Mouse (Mus musculus) cerebellum, postnatal 10 days (tissue): Measurements from ENCODE around the gene Stac.

Experiments used
- DNase-seq, 2 experiments: peaks; one replicate each; pipeline ENCODE4 v3.0.0; 2021; ENCODE audit warnings: mixed read lengths in 2 of 2

Gene Stac

DNA sequence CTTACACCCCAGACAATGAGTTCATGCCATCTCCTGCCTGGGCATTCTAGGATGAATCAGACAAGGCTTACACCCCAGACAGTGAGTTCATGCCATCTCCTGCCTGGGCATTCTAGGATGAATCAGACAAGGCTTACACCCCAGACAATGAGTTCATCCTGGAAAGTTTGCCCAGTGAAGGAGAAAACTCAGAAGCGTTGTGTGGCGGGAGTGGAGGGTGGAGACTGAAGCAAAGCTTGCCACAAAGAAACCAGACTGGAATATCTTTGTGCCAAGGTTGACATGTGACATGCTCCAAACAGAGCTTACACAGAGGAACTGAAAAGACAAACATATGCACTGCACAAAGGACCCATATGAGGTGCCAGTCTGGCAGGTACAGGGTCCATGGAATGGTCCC lies 102.6 kb downstream of the Stac start:
- no peak for DNase-seq

DNA sequence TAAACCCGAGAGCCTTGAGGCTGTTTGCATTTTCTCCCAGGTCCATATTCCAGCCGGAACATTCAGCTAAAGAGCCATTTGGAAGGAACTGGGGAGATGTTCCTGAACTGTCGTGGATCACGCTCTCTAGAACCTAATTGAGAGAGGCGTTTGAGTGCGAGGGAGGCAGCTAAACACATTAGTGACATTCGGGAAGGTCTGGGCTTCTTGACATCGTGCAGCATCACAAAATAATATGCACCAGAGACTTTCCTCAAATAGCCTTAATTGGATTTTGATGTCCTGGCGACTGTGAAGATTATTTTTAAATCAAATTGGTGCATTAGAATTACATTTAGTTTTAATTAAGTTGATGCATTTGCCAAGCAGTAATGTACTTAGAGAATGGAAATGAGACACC lies 111.4 kb downstream of the Stac start:
- DNase-seq: no peak

DNA sequence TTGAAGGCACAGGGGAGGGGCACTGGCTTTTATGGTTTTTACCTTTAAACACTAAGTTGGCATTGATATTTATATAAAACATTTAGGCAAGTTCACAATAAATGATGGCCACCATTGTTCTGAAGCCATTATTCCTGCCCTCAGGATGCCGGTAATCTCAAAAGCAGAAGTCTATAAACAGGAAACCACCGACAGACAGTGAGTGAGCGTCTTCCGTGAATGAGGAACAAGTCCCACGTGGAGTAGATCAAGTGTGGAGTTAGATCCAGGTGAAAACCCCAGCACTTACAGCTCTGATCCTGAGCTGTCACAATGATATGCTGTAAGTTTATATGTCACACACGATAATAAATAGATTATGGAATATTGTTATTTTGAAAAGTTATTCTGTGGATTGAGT lies 112.7 kb downstream of the Stac start:
- DNase-seq: no peak

DNA sequence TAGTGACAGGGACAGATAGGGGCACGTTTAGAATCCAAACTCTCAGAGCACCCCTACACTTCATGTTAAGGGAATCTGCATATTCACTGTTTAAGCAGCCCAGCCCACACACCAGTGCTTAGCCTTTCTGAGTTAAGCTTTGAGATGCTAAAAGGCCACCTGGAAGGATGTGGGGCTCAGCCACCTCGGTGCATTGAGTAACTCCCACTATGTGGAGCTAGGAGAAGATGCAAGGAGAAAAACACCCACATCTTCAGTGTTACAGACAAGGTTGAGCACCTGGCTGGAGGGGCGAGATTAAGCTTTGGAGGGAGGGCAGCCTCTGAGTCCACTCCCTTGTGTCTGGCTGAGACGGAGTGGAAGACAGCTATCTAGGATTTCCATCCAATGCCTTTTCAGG lies 114.3 kb downstream of the Stac start:
- DNase-seq: no peak

DNA sequence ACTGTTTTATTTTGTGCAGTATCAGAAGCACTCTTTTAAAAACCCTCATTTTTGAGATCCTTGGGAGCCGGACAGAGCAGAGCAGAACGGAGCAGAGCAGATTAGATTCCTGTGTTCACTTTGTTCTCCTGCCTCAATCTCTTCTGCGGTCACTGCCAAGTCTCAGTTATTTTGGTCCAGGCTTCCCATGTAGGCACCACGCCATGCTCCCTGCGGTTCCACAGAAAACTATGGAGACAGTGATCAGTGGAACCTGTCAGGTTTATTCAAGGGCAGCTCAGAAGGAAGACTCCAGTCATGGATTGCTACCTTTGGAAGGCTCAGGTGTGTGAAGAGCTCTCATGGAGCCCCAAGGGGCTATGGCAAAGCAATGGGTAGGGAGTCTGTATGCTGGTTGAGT lies 116.3 kb downstream of the Stac start:
- DNase-seq: peak; percentile 67 to 76

DNA sequence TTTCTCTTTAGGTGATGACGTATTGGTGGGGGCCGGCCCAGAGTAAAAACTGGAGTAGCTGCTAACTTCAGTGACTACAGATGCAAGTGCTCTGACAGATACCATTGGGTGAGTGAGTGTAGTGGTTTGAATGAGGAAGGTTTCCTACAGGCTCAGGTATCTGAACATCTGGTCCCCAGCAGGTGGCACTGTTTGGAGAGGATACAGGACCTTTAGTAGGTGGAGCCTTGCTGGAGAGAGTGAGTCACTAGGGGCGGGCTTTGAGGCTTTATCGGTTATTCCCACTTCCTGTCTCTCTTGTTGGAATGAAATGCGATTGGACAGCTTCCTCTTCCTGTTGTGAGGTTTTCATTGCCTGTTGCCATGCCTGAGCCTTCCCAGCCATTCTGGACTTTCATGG lies 118.5 kb downstream of the Stac start:
- DNase-seq: peak; percentile 25 to 44

DNA sequence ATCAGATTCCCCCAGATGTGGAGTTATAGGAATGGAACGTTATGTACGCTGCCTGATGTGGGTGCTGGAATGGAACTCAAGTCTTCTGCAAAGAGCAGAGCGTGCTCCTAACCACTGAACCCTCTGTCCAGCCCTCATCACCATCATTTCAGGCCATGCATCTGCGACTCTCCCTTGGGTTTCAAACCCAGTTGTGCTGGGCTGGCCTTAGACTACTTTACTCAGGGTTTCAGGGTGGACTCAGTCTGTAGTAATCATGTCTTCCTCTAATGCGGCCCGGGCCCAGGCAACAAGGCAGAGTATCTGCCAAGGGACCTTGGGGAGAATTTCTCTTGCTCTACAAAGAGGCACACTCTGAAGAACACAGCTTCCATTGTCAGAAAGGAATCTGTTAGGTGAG lies 126.0 kb downstream of the Stac start:
- DNase-seq: no peak

DNA sequence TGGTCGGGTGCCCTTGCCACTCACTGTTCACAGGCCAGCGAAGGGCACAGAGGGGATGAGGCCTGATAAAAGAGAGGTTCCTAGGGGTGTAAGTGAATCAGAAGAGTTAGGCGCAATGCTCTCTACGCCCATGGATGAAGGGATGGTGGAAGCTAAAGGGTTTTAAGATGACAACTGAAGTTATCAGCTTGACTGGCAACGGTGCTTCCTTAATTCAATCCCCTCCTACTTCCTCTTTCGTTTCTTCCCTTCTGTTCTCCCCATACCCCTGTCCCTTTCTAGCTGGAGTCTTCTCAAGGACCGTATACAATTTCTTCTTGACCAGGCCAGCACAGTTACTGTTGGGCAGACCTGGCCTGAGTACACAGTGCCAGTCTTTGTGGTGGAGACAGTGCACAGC lies 126.9 kb downstream of the Stac start:
- no peak for DNase-seq

DNA sequence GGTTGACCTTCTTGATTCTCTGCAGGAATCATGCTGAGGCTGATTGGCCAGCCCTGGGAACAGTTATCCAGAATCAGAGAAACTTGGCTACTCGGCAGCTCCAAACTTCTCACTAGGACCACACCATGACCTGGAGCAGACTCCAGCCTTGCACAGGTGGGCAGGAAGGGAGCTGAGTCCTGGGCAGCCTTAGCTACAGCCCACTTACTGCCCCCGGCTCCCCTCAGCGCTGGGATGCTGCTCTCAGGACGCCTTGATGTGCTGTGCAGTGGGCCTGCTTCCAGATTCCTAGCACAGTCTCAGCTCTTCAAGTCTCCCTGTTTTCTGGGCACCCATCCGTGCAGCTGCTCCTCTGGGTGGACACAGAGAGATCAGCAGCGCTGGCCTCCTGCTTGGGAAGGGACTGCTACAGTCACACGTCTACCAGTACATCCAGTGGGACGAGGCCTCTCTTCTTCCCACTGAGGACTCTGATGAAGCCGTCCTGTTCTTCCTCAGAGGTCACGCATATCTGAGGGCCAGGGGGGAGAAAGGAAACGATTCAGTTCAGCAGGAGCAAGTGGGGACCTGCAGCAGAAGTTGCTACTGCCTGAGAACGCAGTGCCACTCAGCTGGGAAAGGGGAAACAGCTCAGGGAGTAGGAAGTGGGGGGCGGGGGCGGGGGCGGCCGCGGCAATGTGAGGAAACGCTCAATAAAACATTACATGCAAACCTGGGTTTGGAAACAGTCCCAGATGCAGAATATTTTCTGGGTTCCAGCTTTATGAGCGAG lies 127.7 kb downstream of the Stac start:
- peak; percentile 20 to 27 for DNase-seq

DNA sequence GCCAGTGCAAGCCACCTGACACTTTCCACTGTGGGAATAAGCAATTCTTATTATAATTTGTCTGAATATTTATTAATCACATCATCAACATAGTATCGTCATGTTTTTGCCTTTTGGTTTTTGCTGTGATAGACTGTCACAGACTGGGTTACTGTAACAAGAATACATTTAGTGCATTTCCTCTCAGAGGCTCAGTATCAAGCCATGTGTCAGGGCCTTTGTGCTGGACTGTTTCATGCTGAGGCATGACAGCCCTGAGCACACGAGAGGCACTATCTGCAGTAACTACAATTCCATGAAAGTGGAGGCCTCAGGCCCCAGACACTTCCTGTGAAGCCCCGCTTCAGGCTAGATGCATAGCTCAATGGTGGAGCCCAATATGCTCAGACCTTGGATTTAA lies 133.4 kb downstream of the Stac start:
- no peak for DNase-seq

DNA sequence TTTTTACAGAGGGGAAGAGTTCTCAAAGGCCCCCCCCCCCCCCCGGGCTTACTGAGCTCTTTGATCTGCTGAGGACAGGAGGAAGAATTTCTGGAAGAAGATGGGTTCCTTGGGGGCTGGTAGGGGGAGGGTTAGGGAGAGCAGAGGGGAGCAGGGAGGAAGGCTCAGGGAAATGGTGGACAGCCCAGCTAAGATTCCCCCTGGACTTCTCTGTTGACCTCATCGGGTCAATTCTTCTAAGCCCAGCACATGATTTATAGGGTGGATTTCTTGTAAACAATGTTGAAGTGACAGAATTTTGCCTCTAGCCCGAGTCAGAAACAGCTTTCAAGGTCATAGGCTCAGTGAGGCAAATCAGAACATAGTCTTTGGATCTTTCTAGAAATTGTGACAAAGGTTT lies 137.3 kb downstream of the Stac start:
- no peak for DNase-seq

DNA sequence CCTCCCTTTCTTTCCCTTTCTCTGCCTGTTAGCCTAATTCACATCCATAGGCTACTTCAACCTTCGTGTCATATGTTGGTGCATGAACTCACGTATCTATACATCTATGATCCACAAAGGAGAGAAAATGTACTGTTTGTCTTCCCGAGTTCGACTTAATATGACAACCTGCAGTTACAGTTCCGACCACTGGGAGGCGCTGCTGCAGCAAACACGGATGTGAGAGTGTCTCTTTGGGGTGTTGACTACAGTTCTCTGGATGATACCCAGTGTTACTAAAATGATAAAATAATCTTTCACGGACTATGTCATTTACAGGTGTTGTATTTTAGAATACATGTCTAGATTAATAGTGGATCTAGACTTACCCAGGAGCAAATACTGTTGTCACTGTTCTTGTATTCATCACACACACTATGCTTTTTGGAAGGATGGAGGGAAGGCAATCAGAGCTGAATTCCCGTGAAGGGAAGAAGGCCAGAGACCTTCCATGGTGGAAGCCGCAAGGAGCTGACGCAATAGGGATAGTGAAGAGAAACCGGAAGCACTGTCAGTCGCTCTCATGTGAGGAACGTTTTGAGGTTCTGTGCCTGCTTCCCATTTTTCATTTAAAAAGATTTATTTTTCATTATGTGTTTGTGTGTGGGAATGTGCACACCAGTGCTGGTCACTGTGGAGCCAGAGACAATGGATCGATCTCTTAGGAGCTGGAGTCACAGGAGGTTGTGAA lies 138.5 kb downstream of the Stac start:
- DNase-seq: peak; percentile 39 to 62

DNA sequence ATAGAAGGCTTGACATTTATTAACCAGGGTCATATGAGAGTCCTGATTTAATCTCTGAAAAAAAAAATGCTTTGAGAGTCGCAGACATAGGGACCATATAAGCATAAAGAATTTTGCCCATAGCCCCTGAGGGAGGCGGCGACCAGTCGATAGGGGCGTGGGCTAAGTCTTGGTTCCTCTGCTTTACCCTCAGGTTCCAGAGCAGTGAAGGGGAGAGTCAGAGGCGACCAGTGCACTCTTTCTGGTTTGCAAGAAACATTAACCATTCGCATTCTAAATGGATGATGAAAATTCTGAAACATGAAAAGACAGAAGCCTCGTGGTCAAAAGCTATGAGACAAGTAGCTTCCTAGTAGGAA lies 139.2 kb downstream of the Stac start:
- no peak for DNase-seq

DNA sequence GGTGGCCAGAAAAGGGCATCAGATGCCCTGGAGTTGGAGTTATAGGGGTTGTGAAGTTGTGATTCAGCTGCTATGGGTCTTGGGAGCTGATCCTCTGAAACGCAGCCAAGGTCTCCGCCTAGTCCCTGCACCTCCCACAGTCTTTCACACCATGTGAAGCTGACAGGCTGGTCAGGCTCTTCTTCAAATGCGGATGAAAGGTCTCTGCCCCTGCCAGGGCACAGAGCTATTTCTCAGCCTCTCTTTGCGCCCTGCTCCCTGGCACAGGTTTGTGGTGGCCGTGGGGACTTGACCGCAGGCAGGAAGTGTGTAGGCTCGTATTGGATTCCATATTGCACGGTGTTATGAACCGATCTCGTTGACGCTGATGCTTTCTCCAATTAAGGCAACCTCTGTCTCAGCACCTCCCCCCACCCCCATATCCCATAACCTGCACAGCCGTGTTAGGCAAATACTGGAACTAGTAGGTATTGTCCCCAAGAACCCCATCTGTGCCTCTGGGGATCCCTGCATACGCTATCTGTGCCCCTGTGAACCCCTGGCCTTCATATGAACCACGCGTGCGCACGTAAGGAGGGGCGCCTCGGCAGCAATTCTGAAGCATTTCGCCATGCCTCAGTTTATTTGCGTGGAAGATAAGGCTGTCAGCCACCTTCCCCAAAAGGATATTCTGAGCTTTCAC lies 139.7 kb downstream of the Stac start:
- peak in 1 of 2 experiments; percentile 22 for DNase-seq

DNA sequence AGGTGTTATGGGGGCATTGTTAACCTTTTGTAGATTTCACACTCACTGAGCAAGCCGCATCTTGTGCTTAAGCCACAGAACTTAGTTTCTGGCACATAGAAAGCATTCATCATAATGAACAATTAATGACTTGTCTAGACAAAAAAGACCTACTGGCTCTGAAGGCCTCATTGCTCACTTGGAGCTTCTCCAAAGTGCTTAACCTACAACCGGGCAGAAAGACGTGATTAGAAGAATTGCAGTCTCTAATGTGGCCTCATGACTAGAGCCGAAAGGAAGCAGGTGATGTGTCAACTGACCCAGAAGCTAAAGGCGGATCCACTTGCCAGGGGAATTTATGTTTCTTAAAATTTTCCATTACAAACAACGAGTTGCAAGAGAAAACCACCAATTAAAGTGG lies 147.5 kb downstream of the Stac start:
- DNase-seq: no peak

DNA sequence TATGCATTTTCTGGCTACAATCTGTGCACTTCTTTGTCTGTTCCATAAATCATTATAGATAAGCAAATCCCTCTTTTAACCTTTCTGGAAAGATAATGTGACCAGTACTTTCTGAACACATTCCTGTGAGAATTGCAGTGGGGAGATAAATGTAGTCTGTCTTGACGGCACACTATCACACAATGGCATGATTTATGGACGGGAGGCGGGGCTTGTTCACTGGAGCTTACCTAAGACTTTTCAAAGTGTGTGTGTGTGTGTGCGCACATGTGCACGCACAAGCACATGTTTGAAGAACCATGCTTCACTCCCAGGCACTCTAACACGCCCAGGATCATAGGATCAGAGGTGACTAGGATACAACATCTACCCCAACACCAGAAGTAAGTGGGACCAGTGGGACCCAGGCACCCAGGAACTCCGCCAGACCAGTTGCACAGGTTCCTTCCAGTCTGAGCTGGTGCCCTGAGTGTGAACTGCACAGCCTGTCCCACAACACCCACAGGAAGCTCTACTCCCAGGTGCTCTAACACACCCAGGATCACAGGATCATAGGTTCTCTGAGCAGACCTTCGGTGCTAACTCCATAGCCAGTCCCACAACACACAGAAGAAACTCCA lies 154.6 kb downstream of the Stac start:
- DNase-seq: no peak

DNA sequence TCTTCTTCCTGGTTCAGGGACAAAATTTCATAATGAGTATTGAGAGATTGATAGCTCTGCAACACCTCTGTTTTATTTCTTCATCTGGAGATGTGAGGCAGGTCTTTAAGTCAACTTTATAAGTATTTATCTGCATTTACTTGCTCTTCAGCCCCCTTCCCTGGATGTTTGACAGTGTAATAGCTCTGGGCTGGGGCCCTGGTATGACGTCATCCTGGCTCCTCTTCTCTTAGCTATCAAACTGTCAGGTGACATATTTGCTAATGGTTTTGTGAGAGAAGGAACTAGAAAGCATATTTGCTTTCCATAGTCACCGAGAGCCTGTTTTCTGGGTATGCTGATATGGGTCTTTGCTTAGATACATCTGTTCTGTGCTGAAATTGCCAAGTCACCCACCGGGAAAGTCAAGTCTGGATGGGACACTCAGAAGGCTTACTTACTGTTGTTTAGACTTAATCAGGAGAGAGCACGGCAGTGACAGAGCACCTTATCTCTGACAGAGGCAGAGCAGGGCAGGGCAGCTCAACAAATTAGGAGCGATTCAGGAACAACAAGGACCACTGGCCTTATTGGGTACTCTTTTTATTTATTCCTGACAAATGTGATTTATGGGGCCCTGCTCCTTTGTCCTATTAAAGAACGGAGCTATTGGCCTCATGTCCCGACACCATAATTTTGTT lies 155.3 kb downstream of the Stac start:
- no peak for DNase-seq

DNA sequence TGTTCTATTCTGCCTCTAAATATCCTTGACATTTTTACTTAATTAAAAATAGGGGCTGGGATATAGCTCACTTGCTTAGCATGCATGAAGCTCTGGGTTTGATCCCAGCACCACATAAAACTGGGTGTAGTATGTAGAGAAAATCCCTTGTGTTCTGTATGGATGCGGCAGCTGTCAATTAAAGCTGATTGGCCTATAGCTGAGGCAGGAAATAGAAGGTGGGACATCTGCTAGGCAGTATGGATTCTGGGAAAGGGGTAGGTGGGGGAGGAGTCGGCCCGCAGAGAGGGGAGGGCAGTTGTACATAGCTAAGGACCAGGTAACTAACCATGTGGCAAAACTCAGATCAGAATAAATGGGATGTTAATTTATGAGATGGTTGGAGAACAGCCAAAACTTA lies 166.3 kb downstream of the Stac start:
- DNase-seq: no peak

DNA sequence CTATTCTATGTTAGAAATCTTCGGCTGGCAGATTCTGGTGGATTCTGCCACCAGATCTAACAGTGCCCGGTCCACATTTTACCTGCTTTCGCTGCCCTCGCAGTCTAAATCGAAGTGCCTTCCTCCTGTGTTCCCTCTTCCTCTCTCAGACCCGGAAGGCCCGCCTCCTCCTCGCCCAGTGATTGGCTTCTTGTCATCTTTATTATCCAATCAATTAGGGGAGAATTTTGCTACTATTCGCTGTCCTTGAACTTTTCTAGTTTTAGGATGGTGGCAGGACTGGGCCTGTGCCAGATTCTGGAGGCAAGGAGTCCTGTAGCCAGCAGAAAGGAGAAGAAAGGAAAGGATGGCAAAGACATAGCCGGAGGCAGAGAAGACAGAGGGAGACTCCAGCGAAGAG lies 167.0 kb downstream of the Stac start:
- DNase-seq: no peak

DNA sequence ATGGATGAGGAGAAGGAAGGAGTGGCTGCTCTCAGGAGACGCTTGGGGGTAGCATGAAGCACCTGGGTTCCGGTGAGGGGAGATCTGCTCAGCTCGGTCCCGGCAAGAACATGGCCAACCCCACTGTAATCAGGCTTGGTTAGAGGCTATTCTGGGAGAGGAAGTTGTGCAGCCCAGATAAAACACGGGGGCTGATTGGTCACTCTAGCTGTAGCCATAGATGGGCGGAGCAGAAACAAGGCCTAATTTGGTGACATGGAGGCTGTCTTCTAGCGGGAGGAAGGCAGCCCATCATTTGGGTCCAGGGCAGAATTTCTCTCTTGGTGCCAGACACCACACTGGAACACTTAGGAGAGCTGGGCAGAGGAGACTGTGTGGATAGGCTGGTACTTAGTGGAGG lies 167.9 kb downstream of the Stac start:
- no peak for DNase-seq

DNA sequence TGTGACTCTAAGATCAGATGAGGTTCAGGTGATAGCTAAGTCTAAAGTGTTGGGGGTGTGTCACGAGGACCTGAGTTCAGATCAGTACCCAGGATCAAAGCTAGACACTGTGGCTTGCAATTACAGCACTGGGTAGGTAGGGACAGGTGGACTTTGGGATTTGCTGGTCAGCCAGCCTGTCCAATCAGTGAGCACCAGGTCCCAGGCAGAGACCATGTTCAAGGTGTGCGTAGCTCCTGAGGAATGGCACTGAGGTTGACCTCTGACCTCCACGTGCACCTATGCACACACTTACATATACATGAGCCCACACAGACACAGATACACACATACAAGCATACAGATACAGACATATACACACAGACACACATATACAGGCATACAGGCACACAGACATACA lies 174.6 kb downstream of the Stac start:
- no peak for DNase-seq

DNA sequence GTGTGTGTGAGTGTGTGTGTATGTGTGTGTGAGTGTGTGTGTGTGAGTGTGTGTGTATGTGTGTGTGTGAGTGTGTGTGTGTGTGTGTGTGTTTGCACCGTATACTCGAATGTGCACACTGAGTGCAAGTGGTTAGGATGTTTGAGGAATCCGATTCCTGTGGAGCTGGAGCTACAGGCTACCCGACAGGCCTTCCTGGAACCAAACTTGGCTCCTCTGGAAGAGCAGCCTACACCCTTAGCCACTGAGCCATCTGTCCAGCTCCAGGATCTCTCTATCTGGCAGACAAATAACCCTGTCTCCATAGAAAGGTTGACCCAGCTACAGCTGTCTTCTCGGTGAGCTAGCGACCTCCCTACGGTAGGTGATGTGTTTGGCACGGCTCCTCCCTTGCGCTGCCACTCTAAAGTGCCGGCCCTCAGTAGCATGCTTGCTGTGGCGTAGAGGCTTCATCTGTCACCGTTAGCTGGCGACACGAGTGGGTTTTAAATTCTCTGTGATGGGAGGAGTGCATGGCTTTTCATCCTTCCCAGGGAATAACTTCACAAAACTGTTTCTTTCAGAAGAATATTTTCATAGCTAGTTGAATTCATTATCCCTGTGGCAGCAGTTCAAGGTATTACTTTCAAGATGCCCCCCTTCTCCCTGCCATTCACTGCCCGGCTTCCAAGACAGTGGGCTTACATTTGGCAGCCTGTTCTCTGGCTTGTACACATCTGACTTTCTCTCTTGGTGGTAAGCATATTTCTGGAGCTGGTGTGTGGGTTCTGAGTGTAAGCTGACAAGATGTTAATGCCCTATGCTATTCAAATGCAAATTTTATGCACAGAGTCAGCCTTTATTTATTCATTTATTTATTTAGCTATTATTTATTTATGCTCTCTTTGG lies 175.3 kb downstream of the Stac start:
- DNase-seq: peak; percentile 62 to 78
